14 mouse cellular contexts compared by ENCODE assay signal in genomic region chr10:77097890-77098200, GRCm38 (mm10).
DNase-seq lines count a peak whose midpoint lies in the region; ATAC-seq and TF ChIP-seq lines count a peak whose summit lies in the region.
"Had no signal": no experiment of that assay in that cellular context is flagged by ENCODE, and none has a peak within 500 bp of the region (broad histone marks: within the 10 kb centered on the region; RNA-seq: fewer than 3 reads in every experiment).

No protein-coding gene starts in this region.

- no peak for DNase-seq in forebrain, embryonic 10.5 days (ENCODE audit: extremely low spot score, low spot score)
- peak; percentile 72 for DNase-seq in liver, adult 2 months (ENCODE audit: extremely low read depth, low read depth, low spot score)
- no peak for DNase-seq in liver
- peak; percentile 42 for DNase-seq in lung, postnatal 10 days
- no peak for DNase-seq in cerebellum, postnatal 10 days
- no peak for DNase-seq in adrenal gland, postnatal 4 days (ENCODE audit: low spot score in 2 of 2)
- DNase-seq: adrenal gland, adult 8-10 months; cerebellum, adult 18-20 months; layer of hippocampus, adult 9-11 months had no signal

- H3K9ac ChIP-seq in forebrain, embryonic 15.5 days (replicated peaks): no peak overlapping the region
- peak overlapping the region; percentile 36 for H3K9ac ChIP-seq in liver, adult 2 months (ENCODE audit: low read depth, low read length)
- H3K9ac ChIP-seq in heart, embryonic 12.5 days: no peak overlapping the region
- H3K9ac ChIP-seq: embryonic facial prominence, embryonic 12.5 days had no signal

- peak overlapping the region; percentile 70 for H3K27ac ChIP-seq in forebrain, embryonic 10.5 days
- no peak overlapping the region for H3K27ac ChIP-seq in forebrain, embryonic 15.5 days (replicated peaks)
- peak overlapping the region; percentile 88 for H3K27ac ChIP-seq in liver, adult 2 months (replicated peaks; ENCODE audit: insufficient read depth, low read depth, low read length)
- H3K27ac ChIP-seq in heart, embryonic 12.5 days (ENCODE audit: poor library complexity, severe bottlenecking): peak overlapping the region; percentile 72
- H3K27ac ChIP-seq: embryonic facial prominence, embryonic 12.5 days had no signal

- no peak overlapping the region for H3K4me3 ChIP-seq in forebrain, embryonic 10.5 days
- no peak overlapping the region for H3K4me3 ChIP-seq in forebrain, embryonic 15.5 days
- H3K4me3 ChIP-seq in liver, adult 2 months (ENCODE audit: insufficient read depth, low read depth, low read length): no peak overlapping the region
- no peak overlapping the region for H3K4me3 ChIP-seq in heart, embryonic 12.5 days
- H3K4me3 ChIP-seq: embryonic facial prominence, embryonic 12.5 days had no signal

- H3K79me2 ChIP-seq in liver, adult 2 months (ENCODE audit: control insufficient read depth, insufficient read depth, low read length): peaks cover 44% of the 10 kb centered on the region

- 86% methylated on average over 4 of the region's 4 CpGs for WGBS in forebrain, embryonic 10.5 days
- 84% methylated on average over 4 of the region's 4 CpGs for WGBS in forebrain, embryonic 15.5 days
- WGBS in liver, adult 2 months: 28% methylated on average over 4 of the region's 4 CpGs
- WGBS in heart, embryonic 12.5 days: 49% methylated on average over 4 of the region's 4 CpGs

- ATAC-seq in forebrain, embryonic 15.5 days (replicated peaks): no peak
- ATAC-seq in heart, embryonic 12.5 days (ENCODE audit: insufficient number of reproducible peaks, low FRiP score): no peak
- ATAC-seq: hindbrain, embryonic 16.5 days; midbrain, embryonic 16.5 days had no signal

- no peak overlapping the region for H3K4me2 ChIP-seq in forebrain, embryonic 15.5 days (replicated peaks)
- no peak overlapping the region for H3K4me2 ChIP-seq in heart, embryonic 12.5 days
- H3K4me2 ChIP-seq: embryonic facial prominence, embryonic 12.5 days had no signal

- TF ChIP-seq POLR2A in liver, adult 2 months (IDR thresholded peaks at IDR 0.05; ENCODE audit: extremely low read depth, insufficient read depth, low read length): no peak

- H3K27me3 ChIP-seq in forebrain, embryonic 10.5 days (ENCODE audit: poor library complexity, severe bottlenecking): no peaks in the 10 kb centered on the region
- H3K27me3 ChIP-seq in forebrain, embryonic 15.5 days: no peaks in the 10 kb centered on the region
- H3K27me3 ChIP-seq in liver, adult 2 months (ENCODE audit: control insufficient read depth, insufficient read depth, low read length): no peaks in the 10 kb centered on the region
- H3K27me3 ChIP-seq in heart, embryonic 12.5 days (replicated peaks): no peaks in the 10 kb centered on the region
- H3K27me3 ChIP-seq: embryonic facial prominence, embryonic 12.5 days had no signal

- peaks cover 37% of the 10 kb centered on the region for H3K36me3 ChIP-seq in forebrain, embryonic 10.5 days (replicated peaks)
- H3K36me3 ChIP-seq in forebrain, embryonic 15.5 days: no peaks in the 10 kb centered on the region
- H3K36me3 ChIP-seq in liver, adult 2 months (ENCODE audit: control insufficient read depth, insufficient read depth, low read length): peaks cover 26% of the 10 kb centered on the region
- peaks cover 35% of the 10 kb centered on the region for H3K36me3 ChIP-seq in heart, embryonic 12.5 days
- H3K36me3 ChIP-seq: embryonic facial prominence, embryonic 12.5 days had no signal

- peaks cover 7% of the 10 kb centered on the region; the same call in 1 of the 2 replicates for H3K9me3 ChIP-seq in forebrain, embryonic 10.5 days
- H3K9me3 ChIP-seq in forebrain, embryonic 15.5 days: 0 out of 2 replicates have a peak, but pooled peaks cover 5% of the 10 kb centered on the region
- H3K9me3 ChIP-seq in heart, embryonic 12.5 days (replicated peaks): peaks cover 4% of the 10 kb centered on the region

- H3K4me1 ChIP-seq in forebrain, embryonic 10.5 days: peaks cover 25% of the 10 kb centered on the region
- no peaks in the 10 kb centered on the region for H3K4me1 ChIP-seq in forebrain, embryonic 15.5 days
- H3K4me1 ChIP-seq in liver, adult 2 months (ENCODE audit: control insufficient read depth, insufficient read depth, low read length): peaks cover 70% of the 10 kb centered on the region
- H3K4me1 ChIP-seq in heart, embryonic 12.5 days (replicated peaks): peaks cover 36% of the 10 kb centered on the region

- no peak for TF ChIP-seq CTCF in liver, adult 2 months (IDR thresholded peaks at IDR 0.05; ENCODE audit: low read depth, low read length)

Comparison
In these comparisons a context has a peak if more than half of its experiments do, and no peak if none do; other contexts are left out.
1. DNase-seq: peak in liver, adult 2 months (single experiment) and lung, postnatal 10 days (single experiment); none in forebrain, embryonic 10.5 days (single experiment), liver (single experiment), cerebellum, postnatal 10 days (0 of 2) and adrenal gland, postnatal 4 days (0 of 2).